Mouse (Mus musculus) MEL (cell line): ENCODE results near the gene Hsbp1.
A peak's percentile ranks its signal among the peaks of the same experiment; 100 is the strongest.

Experiments used
- CTCF ChIP-seq, 3 experiments: IDR thresholded peaks in 2 of 3; conservative IDR thresholded peaks in 1 of 3; 2 replicates each; pipeline ENCODE4 v1.5.1; 2011 to 2012; ENCODE audit warnings: low read length in 3 of 3, low read depth in 2 of 3, mild to moderate bottlenecking in 2 of 3, improper control_type of control experiment in 1 of 3, inconsistent platforms in 1 of 3, mixed read lengths in 1 of 3, moderate library complexity in 1 of 3; ENCODE audit not compliant: control insufficient read depth in 1 of 3, insufficient read depth in 1 of 3, poor library complexity in 1 of 3, severe bottlenecking in 1 of 3
- E2F4 ChIP-seq: IDR thresholded peaks from 2 replicates; pipeline ENCODE4 v1.6.1; 2011; ENCODE audit warnings: low read depth, low read length, improper control_type of control experiment, borderline replicate concordance
- GATA1 ChIP-seq: IDR thresholded peaks from 2 replicates; pipeline ENCODE4 v1.6.1; 2011; ENCODE audit warnings: low read depth, low read length, improper control_type of control experiment
- MAX ChIP-seq: IDR thresholded peaks from 2 replicates; pipeline ENCODE4 v1.6.1; 2011; ENCODE audit warnings: low read length, improper control_type of control experiment

DNA sequence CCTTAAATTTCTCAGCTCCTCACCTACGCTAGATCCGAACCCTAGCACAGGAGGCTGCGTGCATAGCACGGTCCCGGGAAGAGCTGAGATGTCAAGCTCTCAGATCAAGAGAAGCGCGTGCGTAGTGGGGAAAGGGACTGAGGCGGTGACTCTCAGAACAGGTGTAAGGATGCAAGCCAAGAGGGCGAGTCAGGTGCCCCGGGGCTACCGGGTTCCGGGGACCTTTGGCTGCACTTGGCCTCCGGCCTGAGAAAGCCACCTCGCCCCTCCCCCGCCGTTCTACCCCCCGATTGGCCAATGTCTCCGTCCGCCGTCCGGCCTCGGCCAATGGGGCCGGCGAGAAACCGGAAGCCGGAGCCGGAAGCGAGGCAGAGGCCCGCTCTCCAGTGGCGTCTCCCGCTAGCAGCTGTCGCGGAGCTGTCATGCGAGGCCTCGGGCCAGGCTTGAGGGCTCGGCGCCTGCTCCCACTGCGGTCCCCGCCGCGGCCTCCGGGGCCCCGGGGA lies 50.3 kb downstream of the Hsbp1 start, which contains the start of gene Mlycd:
- TF ChIP-seq MAX (peak; percentile 54; the same call in 1 of the 2 replicates), GATA1 (no peak), CTCF (IDR thresholded peaks at IDR 0.05 in 2 of 3, conservative IDR thresholded peaks at IDR 0.05 in 1 of 3; ENCODE audit: control insufficient read depth in 1 of 3, insufficient read depth in 1 of 3, low read depth in 2 of 3, low read length in 3 of 3, poor library complexity in 1 of 3, severe bottlenecking in 1 of 3) (no peak), E2F4 (no peak)
